Mouse (Mus musculus): Measurements from ENCODE around the gene Brd9.

DNA sequence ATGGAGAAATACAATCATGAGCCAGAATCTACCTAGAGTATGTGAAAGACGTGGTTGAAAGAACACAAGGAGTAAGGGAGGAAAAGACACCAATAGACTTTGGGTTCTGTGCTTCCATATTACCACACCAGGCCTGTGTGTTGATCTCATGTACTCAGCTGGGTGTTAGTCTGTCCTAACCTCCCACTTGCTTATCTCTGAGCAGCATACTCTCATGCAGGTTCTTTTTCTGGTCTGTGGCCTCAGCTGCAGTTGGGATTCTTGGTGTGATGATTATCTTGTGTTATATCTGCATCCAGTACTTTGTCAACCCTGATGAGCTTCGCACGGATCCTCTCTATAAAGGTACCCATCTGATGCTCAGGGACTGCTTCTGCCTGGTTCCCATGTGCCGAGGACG lies 39.3 kb downstream of the Brd9 start:
- no peak for TF ChIP-seq CTCF (IDR thresholded peaks at IDR 0.05; ENCODE audit: low read depth, low read length)
- no peak for TF ChIP-seq EP300 (IDR thresholded peaks at IDR 0.05; ENCODE audit: insufficient read depth, low read depth, low read length)
